Mouse (Mus musculus): ENCODE results near the gene D630003M21Rik. TPM values are rescaled to one million over a fixed set of nuclear protein-coding genes. Genes with fewer than 3 reads are reported as not detected.

D630003M21Rik gene
- polyA plus RNA-seq, 1 experiment from 2014 or later, result 1.9 TPM

DNA sequence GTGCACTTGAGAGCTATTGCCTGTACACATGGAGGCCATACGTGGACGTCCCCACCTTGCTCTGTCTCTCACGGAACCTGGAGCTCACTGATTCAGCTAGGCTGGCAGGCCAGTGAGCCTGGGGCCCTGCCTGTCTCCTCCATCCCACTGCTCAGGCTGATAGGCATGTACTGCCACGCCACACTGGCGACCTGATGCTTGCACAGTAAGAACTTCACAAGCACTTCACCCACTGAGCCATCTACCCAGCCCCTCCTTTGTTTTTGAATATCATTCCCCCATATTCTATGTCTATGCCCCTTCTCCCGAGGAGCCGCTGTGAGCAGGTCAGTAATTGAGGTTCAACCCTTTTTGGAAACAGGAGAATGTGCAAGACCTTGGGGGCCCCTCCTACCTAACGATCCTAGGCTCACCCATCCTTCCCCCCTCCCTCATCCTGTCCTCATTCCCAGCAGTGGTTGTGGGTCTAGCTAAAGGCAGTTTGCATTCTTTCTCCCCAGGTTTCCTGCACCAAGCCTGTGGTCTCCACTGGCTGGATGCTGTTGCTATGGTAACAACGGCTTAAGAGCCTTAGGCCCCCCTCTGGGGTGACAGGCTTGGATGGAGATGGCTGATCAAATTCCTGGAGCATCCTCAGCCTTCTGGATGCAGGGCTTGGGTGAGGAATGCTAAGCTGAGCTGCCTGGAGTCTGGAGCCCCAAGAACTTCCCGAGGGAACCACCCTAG lies 35.2 kb downstream of the D630003M21Rik start:
- peak overlapping the region; percentile 3; the same call in 1 of the 2 replicates for H3K9ac ChIP-seq (ENCODE audit: low read depth, low read length)
- H3K4me1 ChIP-seq (ENCODE audit: control insufficient read depth, insufficient read depth, low read depth, low read length), result peaks cover 20% of the 10 kb centered on the region
- WGBS, result 24% methylated on average over 10 of the region's 10 CpGs

DNA sequence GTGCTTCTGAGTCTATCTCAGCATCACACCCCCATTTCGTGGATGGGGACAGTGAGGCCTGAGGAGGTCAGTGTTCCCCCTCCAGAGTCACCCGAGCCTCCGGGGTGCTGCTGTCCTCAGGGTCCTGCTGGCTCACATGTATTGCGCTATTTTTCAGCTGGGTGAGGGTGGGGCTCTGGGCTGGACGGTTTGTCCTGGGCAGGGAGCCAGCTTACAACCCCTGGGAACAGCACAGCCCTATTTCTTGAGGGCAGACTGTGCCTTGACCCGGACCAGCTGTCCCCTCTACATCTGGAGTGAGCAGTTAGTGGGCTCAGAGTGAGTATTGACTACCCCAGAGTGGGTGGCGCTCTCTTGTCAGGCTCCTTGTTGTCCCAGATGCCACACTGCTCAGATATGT lies 37.9 kb downstream of the D630003M21Rik start:
- Histone ChIP-seq H3K36me3 (ENCODE audit: control insufficient read depth, insufficient read depth, low read length) (no peaks in the 10 kb centered on the region), H3K27me3 (replicated peaks; ENCODE audit: control insufficient read depth, insufficient read depth, low read length) (no peaks in the 10 kb centered on the region), H3K27ac (ENCODE audit: low read depth, low read length) (no peak overlapping the region), H3K9me3 (ENCODE audit: control insufficient read depth, low read length) (no peaks in the 10 kb centered on the region), H3K4me2 (ENCODE audit: low read length) (no peak overlapping the region), H3K9ac (ENCODE audit: low read depth, low read length) (no peak overlapping the region), H3K4me1 (ENCODE audit: control insufficient read depth, insufficient read depth, low read depth, low read length) (peaks cover 20% of the 10 kb centered on the region), H3K4me3 (ENCODE audit: low read length) (no peak overlapping the region)
- 57% methylated on average over 7 of the region's 7 CpGs for WGBS
- no peak for ATAC-seq

More for the DNA sequence above, 35.2 kb downstream of the D630003M21Rik start:
- Histone ChIP-seq H3K36me3 (ENCODE audit: control insufficient read depth, insufficient read depth, low read length) (no peaks in the 10 kb centered on the region), H3K9me3 (ENCODE audit: control insufficient read depth, low read length) (no peaks in the 10 kb centered on the region), H3K27ac (ENCODE audit: low read depth, low read length) (peak overlapping the region; percentile 52), H3K4me2 (ENCODE audit: low read length) (no peak overlapping the region), H3K4me3 (ENCODE audit: low read length) (no peak overlapping the region), H3K27me3 (replicated peaks; ENCODE audit: control insufficient read depth, insufficient read depth, low read length) (no peaks in the 10 kb centered on the region)
- ATAC-seq, result peak; percentile 70

GRCm38 (mm10) chr2:158189451-158189850 lies 39.6 kb downstream of the D630003M21Rik start:
- H3K4me2 ChIP-seq (ENCODE audit: low read length), result no peak overlapping the region
- H3K9me3 ChIP-seq (ENCODE audit: control insufficient read depth, low read length), result no peaks in the 10 kb centered on the region
- 77% methylated on average over 11 of the region's 11 CpGs for WGBS

GRCm38 (mm10) chr2:158186206-158186871 lies 42.7 kb downstream of the D630003M21Rik start:
- H3K9me3 ChIP-seq (ENCODE audit: control insufficient read depth, low read length), result no peaks in the 10 kb centered on the region
- no peaks in the 10 kb centered on the region for H3K27me3 ChIP-seq (replicated peaks; ENCODE audit: control insufficient read depth, insufficient read depth, low read length)
- no peak overlapping the region for H3K4me2 ChIP-seq (ENCODE audit: low read length)
- no peak overlapping the region for H3K9ac ChIP-seq (ENCODE audit: low read depth, low read length)
- H3K27ac ChIP-seq (ENCODE audit: low read depth, low read length), result no peak overlapping the region
- H3K36me3 ChIP-seq (ENCODE audit: control insufficient read depth, insufficient read depth, low read length), result no peaks in the 10 kb centered on the region
- WGBS, result 52% methylated on average over 11 of the region's 11 CpGs
- ATAC-seq, result no peak
- H3K4me1 ChIP-seq (ENCODE audit: control insufficient read depth, insufficient read depth, low read depth, low read length), result peaks cover 5% of the 10 kb centered on the region
- H3K4me3 ChIP-seq (ENCODE audit: low read length), result no peak overlapping the region

More at GRCm38 (mm10) chr2:158189451-158189850, 39.6 kb downstream of the D630003M21Rik start:
- Histone ChIP-seq H3K27me3 (replicated peaks; ENCODE audit: control insufficient read depth, insufficient read depth, low read length) (no peaks in the 10 kb centered on the region), H3K36me3 (ENCODE audit: control insufficient read depth, insufficient read depth, low read length) (no peaks in the 10 kb centered on the region), H3K4me3 (ENCODE audit: low read length) (no peak overlapping the region), H3K27ac (ENCODE audit: low read depth, low read length) (no peak overlapping the region), H3K4me1 (ENCODE audit: control insufficient read depth, insufficient read depth, low read depth, low read length) (peaks cover 16% of the 10 kb centered on the region), H3K9ac (ENCODE audit: low read depth, low read length) (no peak overlapping the region)
- no peak for ATAC-seq

DNA sequence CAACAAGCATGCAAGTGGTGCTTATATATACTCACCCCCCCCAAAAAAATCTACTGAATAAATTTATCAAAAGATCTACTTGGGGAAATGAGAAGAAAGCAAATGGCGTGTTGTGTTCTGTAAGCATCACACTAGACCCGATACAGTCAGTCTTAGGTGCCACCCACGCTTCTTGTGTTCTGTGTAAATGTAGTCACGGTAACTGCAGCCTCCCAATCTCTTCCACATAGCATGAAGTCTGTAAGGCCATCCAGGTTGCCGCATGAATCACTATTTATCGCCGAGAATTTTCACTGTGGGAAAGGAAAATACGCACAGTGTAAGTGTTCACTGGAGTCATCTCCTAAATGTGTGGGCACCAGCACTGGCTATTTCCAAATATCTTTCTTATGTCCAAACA lies 45.8 kb downstream of the D630003M21Rik start:
- Histone ChIP-seq H3K4me3 (ENCODE audit: low read length) (no peak overlapping the region), H3K4me2 (ENCODE audit: low read length) (no peak overlapping the region), H3K27ac (ENCODE audit: low read depth, low read length) (no peak overlapping the region), H3K27me3 (replicated peaks; ENCODE audit: control insufficient read depth, insufficient read depth, low read length) (no peaks in the 10 kb centered on the region), H3K9me3 (ENCODE audit: control insufficient read depth, low read length) (no peaks in the 10 kb centered on the region), H3K4me1 (ENCODE audit: control insufficient read depth, insufficient read depth, low read depth, low read length) (peaks cover 16% of the 10 kb centered on the region), H3K36me3 (ENCODE audit: control insufficient read depth, insufficient read depth, low read length) (no peaks in the 10 kb centered on the region), H3K9ac (ENCODE audit: low read depth, low read length) (no peak overlapping the region)
- ATAC-seq, result no peak
- WGBS, result 89% methylated on average over 8 of the region's 8 CpGs

DNA sequence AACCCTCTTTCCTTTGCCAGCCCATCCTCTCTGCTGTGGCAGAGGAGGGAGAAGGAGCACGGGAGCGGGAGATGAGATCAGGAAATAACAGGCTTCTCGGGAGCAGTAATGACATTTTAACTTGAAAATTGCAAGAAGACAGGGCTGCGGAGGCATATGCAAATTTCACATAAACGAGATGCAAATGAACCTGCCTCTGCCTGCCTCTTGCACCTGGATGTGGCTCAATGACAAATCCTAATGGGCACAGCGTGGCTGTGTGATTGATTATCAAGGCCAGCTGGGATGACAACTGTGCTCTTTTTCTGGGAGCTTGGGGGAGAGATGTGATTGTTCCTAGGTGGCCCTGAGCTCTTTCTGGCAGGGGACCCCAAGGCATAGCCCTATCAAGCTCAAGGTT lies 47.1 kb downstream of the D630003M21Rik start:
- H3K4me2 ChIP-seq (ENCODE audit: low read length), result no peak overlapping the region
- H3K4me3 ChIP-seq (ENCODE audit: low read length), result no peak overlapping the region
- H3K27ac ChIP-seq (ENCODE audit: low read depth, low read length), result peak overlapping the region; percentile 82
- H3K27me3 ChIP-seq (replicated peaks; ENCODE audit: control insufficient read depth, insufficient read depth, low read length), result no peaks in the 10 kb centered on the region
- peaks cover 20% of the 10 kb centered on the region for H3K4me1 ChIP-seq (ENCODE audit: control insufficient read depth, insufficient read depth, low read depth, low read length)
- 0 out of 2 replicates have a peak overlapping the region, but pooled peaks have one; percentile 8 for H3K9ac ChIP-seq (ENCODE audit: low read depth, low read length)
- H3K36me3 ChIP-seq (ENCODE audit: control insufficient read depth, insufficient read depth, low read length), result no peaks in the 10 kb centered on the region
- WGBS, result 32% methylated on average over 6 of the region's 6 CpGs
- peak; percentile 43 for ATAC-seq
- H3K9me3 ChIP-seq (ENCODE audit: control insufficient read depth, low read length), result no peaks in the 10 kb centered on the region

- Histone ChIP-seq H3K27me3 (replicated peaks; ENCODE audit: control insufficient read depth, insufficient read depth, low read length) (no peaks in the 10 kb centered on the region), H3K9me3 (ENCODE audit: control insufficient read depth, low read length) (no peaks in the 10 kb centered on the region), H3K9ac (ENCODE audit: low read depth, low read length) (no peak overlapping the region), H3K27ac (ENCODE audit: low read depth, low read length) (peak overlapping the region; percentile 82; the same call in 1 of the 2 replicates), H3K4me3 (ENCODE audit: low read length) (no peak overlapping the region), H3K4me2 (ENCODE audit: low read length) (no peak overlapping the region), H3K4me1 (ENCODE audit: control insufficient read depth, insufficient read depth, low read depth, low read length) (peaks cover 20% of the 10 kb centered on the region), H3K36me3 (ENCODE audit: control insufficient read depth, insufficient read depth, low read length) (no peaks in the 10 kb centered on the region)
- ATAC-seq, result no peak
- WGBS, result 45% methylated on average over 9 of the region's 9 CpGs
Observed at GRCm38 (mm10) chr2:158180797-158181196, 48.2 kb downstream of the D630003M21Rik start.

DNA sequence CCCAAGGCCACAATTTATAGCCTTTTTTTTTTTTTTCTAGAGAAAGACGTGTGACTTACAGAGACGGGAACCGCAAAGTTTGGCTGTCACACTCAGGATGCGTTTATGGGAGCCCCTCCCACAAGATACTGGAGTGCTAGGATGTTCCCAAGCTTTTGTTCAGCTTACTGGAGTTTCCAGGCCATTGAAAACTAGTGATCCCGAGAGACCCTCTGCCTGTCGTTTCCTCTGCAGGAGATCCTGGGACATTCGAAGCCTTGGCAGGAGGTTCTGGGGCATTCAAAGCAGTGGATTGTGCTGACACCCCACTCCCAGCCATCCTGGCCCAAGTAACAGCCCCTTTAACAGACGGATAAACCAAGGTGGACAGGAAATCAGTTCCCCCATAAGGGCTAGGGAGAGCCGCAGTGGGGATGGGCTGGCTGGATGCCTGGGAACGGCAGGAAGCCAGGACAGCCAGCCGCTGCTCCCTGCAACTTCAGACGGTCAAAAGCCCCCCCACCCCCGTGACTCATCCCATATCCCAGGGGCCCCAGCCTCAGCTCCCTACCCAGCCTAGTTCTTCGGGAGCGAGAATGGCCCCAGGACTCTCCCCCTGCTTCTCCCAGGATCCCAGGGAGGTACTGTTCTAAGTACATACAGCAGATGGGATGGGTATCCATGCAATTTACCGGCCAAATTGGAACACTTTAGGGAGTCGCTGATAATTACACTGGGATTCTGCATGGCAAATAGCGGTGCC lies 49.5 kb downstream of the D630003M21Rik start:
- ATAC-seq, result 0 out of 2 replicates have a peak, but pooled peaks have one; percentile 26
- H3K36me3 ChIP-seq (ENCODE audit: control insufficient read depth, insufficient read depth, low read length), result no peaks in the 10 kb centered on the region
- 13% methylated on average over 18 of the region's 18 CpGs for WGBS

More for the DNA sequence above, 49.5 kb downstream of the D630003M21Rik start:
- Histone ChIP-seq H3K9ac (ENCODE audit: low read depth, low read length) (peak overlapping the region; percentile 27), H3K4me2 (ENCODE audit: low read length) (peak overlapping the region; percentile 50), H3K4me3 (ENCODE audit: low read length) (peak overlapping the region; percentile 28), H3K9me3 (ENCODE audit: control insufficient read depth, low read length) (no peaks in the 10 kb centered on the region), H3K4me1 (ENCODE audit: control insufficient read depth, insufficient read depth, low read depth, low read length) (peaks cover 20% of the 10 kb centered on the region), H3K27ac (ENCODE audit: low read depth, low read length) (no peak overlapping the region), H3K27me3 (replicated peaks; ENCODE audit: control insufficient read depth, insufficient read depth, low read length) (no peaks in the 10 kb centered on the region)
